10 mouse cellular contexts compared by ENCODE assay signal in genomic region chr9:35354652-35355130, GRCm38 (mm10).
DNase-seq lines count a peak whose midpoint lies in the region; ATAC-seq lines count a peak whose summit lies in the region.
"Had no signal": no experiment of that assay in that cellular context is flagged by ENCODE, and none has a peak within 500 bp of the region (broad histone marks: within the 10 kb centered on the region; RNA-seq: fewer than 3 reads in every experiment).

No protein-coding gene starts in this region.

- intact Hi-C loops in heart, postnatal 25 days (cut with DNase I), result no loop called here

- no peaks in the 10 kb centered on the region for H3K36me3 ChIP-seq in heart, embryonic 12.5 days
- H3K36me3 ChIP-seq in hindbrain, embryonic 16.5 days (ENCODE audit: control insufficient read depth, insufficient read depth, low read length), result no peaks in the 10 kb centered on the region
- H3K36me3 ChIP-seq in stomach, embryonic 14.5 days (ENCODE audit: control insufficient read depth, insufficient read depth, low read length), result no peaks in the 10 kb centered on the region

- ATAC-seq in heart, embryonic 12.5 days (ENCODE audit: insufficient number of reproducible peaks, low FRiP score), result peak; percentile 66
- ATAC-seq in hindbrain, embryonic 16.5 days, result peak; percentile 76
- ATAC-seq in stomach, embryonic 14.5 days (ENCODE audit: insufficient number of reproducible peaks, insufficient read depth, low FRiP score, low read depth), result peak; percentile 82; the same call in 1 of the 2 replicates

- no peak for DNase-seq in heart, postnatal 25 days (ENCODE audit: low spot score)
- peak; percentile 12 for DNase-seq in lung, postnatal 14 days
- DNase-seq in lung, postnatal 4 days, result no peak
- DNase-seq in right cerebral cortex, adult 18-20 months, result no peak
- no peak for DNase-seq in layer of hippocampus, adult 8-10 months (ENCODE audit: low spot score in 2 of 2)
- DNase-seq: gastrocnemius, postnatal 25 days; kidney, postnatal 25 days had no signal

- peak overlapping the region; percentile 11; the same call in 1 of the 2 replicates for H3K4me2 ChIP-seq in heart, embryonic 12.5 days
- H3K4me2 ChIP-seq in hindbrain, embryonic 16.5 days (ENCODE audit: low read length), result no peak overlapping the region
- no peak overlapping the region for H3K4me2 ChIP-seq in stomach, embryonic 14.5 days (replicated peaks; ENCODE audit: low read depth, low read length)

- H3K4me3 ChIP-seq in heart, embryonic 12.5 days, result no peak overlapping the region
- no peak overlapping the region for H3K4me3 ChIP-seq in hindbrain, embryonic 16.5 days (ENCODE audit: low read length)
- H3K4me3 ChIP-seq in stomach, embryonic 14.5 days (ENCODE audit: low read depth, low read length), result no peak overlapping the region

- H3K4me1 ChIP-seq in heart, embryonic 12.5 days (replicated peaks), result peaks cover 15% of the 10 kb centered on the region
- H3K4me1 ChIP-seq in hindbrain, embryonic 16.5 days (ENCODE audit: control insufficient read depth, insufficient read depth, low read depth, low read length), result peaks cover 3% of the 10 kb centered on the region; the same call in 1 of the 2 replicates
- H3K4me1 ChIP-seq in stomach, embryonic 14.5 days (ENCODE audit: control insufficient read depth, insufficient read depth, low read length), result peaks cover 3% of the 10 kb centered on the region; the same call in 1 of the 2 replicates

- no peaks in the 10 kb centered on the region for H3K27me3 ChIP-seq in heart, embryonic 12.5 days (replicated peaks)
- no peaks in the 10 kb centered on the region for H3K27me3 ChIP-seq in hindbrain, embryonic 16.5 days (replicated peaks; ENCODE audit: control insufficient read depth, insufficient read depth, low read length)
- H3K27me3 ChIP-seq in stomach, embryonic 14.5 days (ENCODE audit: control insufficient read depth, insufficient read depth, low read length), result no peaks in the 10 kb centered on the region

- 35% methylated on average over 7 of the region's 7 CpGs for WGBS in heart, embryonic 12.5 days
- 42% methylated on average over 7 of the region's 7 CpGs for WGBS in hindbrain, embryonic 16.5 days
- WGBS in stomach, embryonic 14.5 days, result 39% methylated on average over 7 of the region's 7 CpGs

- H3K9me3 ChIP-seq in heart, embryonic 12.5 days (replicated peaks), result no peaks in the 10 kb centered on the region
- no peaks in the 10 kb centered on the region for H3K9me3 ChIP-seq in hindbrain, embryonic 16.5 days (ENCODE audit: control insufficient read depth, low read length)
- no peaks in the 10 kb centered on the region for H3K9me3 ChIP-seq in stomach, embryonic 14.5 days (ENCODE audit: control insufficient read depth, low read depth, low read length)

- no peak overlapping the region; the same call in 1 of the 2 replicates for H3K27ac ChIP-seq in heart, embryonic 12.5 days (ENCODE audit: poor library complexity, severe bottlenecking)
- no peak overlapping the region for H3K27ac ChIP-seq in hindbrain, embryonic 16.5 days (ENCODE audit: low read depth, low read length)
- peak overlapping the region; percentile 27; the same call in 1 of the 2 replicates for H3K27ac ChIP-seq in stomach, embryonic 14.5 days (ENCODE audit: low read length)

- H3K9ac ChIP-seq in heart, embryonic 12.5 days, result no peak overlapping the region
- no peak overlapping the region for H3K9ac ChIP-seq in hindbrain, embryonic 16.5 days (ENCODE audit: low read depth, low read length)
- no peak overlapping the region for H3K9ac ChIP-seq in stomach, embryonic 14.5 days (replicated peaks; ENCODE audit: low read depth, low read length)
